Mouse (Mus musculus) CH12.LX (cell line): ENCODE measurements around the gene Gpr108. TPM values are rescaled to one million over a fixed set of nuclear protein-coding genes. Genes with fewer than 3 reads are reported as not detected.
A peak's percentile ranks its signal among the peaks of the same experiment; 100 is the strongest.

Source experiments
- DNase-seq: peaks from one replicate; pipeline ENCODE4 v3.0.0-alpha.2; 2013; ENCODE audit errors: extremely low read depth
- H3K27ac ChIP-seq: 2 replicates; pipeline ENCODE4 v1.5.1; 2012; ENCODE audit warnings: low read depth, mild to moderate bottlenecking, control low read depth, moderate library complexity; ENCODE audit not compliant: insufficient read depth
- H3K27me3 ChIP-seq: replicated peaks from 2 replicates; pipeline ENCODE3; 2012; ENCODE audit warnings: inconsistent platforms
- H3K36me3 ChIP-seq, 2 experiments: replicated peaks in 1 of 2; 2 replicates each; pipeline versions ENCODE3 to v1.6.1; 2012; ENCODE audit warnings: inconsistent platforms in 1 of 2, low read length in 1 of 2, mild to moderate bottlenecking in 1 of 2, mixed read lengths in 1 of 2, moderate library complexity in 1 of 2; ENCODE audit not compliant: control insufficient read depth in 1 of 2, insufficient read depth in 1 of 2
- H3K4me1 ChIP-seq, 2 experiments: 2 replicates each; pipeline ENCODE4 v1.6.1; 2012; ENCODE audit warnings: inconsistent platforms in 1 of 2, moderate library complexity in 1 of 2; ENCODE audit not compliant: insufficient read depth in 2 of 2, control insufficient read depth in 1 of 2
- H3K4me2 ChIP-seq: 2 replicates; pipeline ENCODE4 v1.6.1; 2012; ENCODE audit warnings: low read depth, mild to moderate bottlenecking, control low read depth; ENCODE audit not compliant: poor library complexity, insufficient read depth, severe bottlenecking
- H3K4me3 ChIP-seq, 3 experiments: fragments of 150-350 bp in 1 of 3; sonication (generic) in 1 of 3; replicated peaks in 1 of 3; 2 replicates each; pipeline versions ENCODE3 to v1.5.1; 2011 to 2012; ENCODE audit warnings: low read depth in 2 of 3, low read length in 2 of 3, mild to moderate bottlenecking in 2 of 3, moderate library complexity in 2 of 3, control low read depth in 1 of 3, improper control_type of control experiment in 1 of 3, inconsistent platforms in 1 of 3, mixed read lengths in 1 of 3; ENCODE audit not compliant: poor library complexity in 1 of 3
- H3K79me2 ChIP-seq: replicated peaks from 2 replicates; pipeline ENCODE4 v1.6.1; 2012; ENCODE audit warnings: mild to moderate bottlenecking, moderate library complexity; ENCODE audit not compliant: control insufficient read depth, poor library complexity, insufficient read depth, severe bottlenecking; ENCODE audit errors: extremely low read depth
- H3K9ac ChIP-seq: 2 replicates; pipeline ENCODE4 v1.6.1; 2012; ENCODE audit warnings: low read depth, mild to moderate bottlenecking, control low read depth, moderate library complexity; ENCODE audit not compliant: insufficient read depth
- H3K9me3 ChIP-seq: replicated peaks from 2 replicates; pipeline ENCODE3; 2012; ENCODE audit warnings: low read length, inconsistent platforms, mixed read lengths
- CHD1 ChIP-seq: IDR thresholded peaks from 2 replicates; pipeline ENCODE4 v1.6.1; 2012; ENCODE audit warnings: low read depth, low read length, improper control_type of control experiment, inconsistent platforms
- CHD2 ChIP-seq: IDR thresholded peaks from 2 replicates; pipeline ENCODE4 v1.6.1; 2011; ENCODE audit warnings: low read length, improper control_type of control experiment
- ETS1 ChIP-seq: conservative IDR thresholded peaks from 2 replicates; pipeline ENCODE4 v1.6.1; 2012; ENCODE audit warnings: low read depth, mild to moderate bottlenecking, inconsistent platforms, low read length, improper control_type of control experiment, moderate library complexity
- HCFC1 ChIP-seq: IDR thresholded peaks from 2 replicates; pipeline ENCODE4 v1.6.1; 2012; ENCODE audit warnings: low read depth, mild to moderate bottlenecking, inconsistent platforms, low read length, improper control_type of control experiment
- IRF4 ChIP-seq: IDR thresholded peaks from 2 replicates; pipeline ENCODE4 v1.6.1; 2014; ENCODE audit warnings: low read depth, mild to moderate bottlenecking, inconsistent platforms, low read length, improper control_type of control experiment
- JUN ChIP-seq: IDR thresholded peaks from 2 replicates; pipeline ENCODE4 v1.6.1; 2011; ENCODE audit warnings: low read depth, mild to moderate bottlenecking, low read length, improper control_type of control experiment, moderate library complexity; ENCODE audit not compliant: insufficient read depth
- JUND ChIP-seq: conservative IDR thresholded peaks from 2 replicates; pipeline ENCODE4 v1.6.1; 2011; ENCODE audit warnings: low read depth, low read length, improper control_type of control experiment
- MAX ChIP-seq: IDR thresholded peaks from 2 replicates; pipeline ENCODE4 v1.6.1; 2011; ENCODE audit warnings: low read length, improper control_type of control experiment
- MEF2A ChIP-seq: IDR thresholded peaks from 2 replicates; pipeline ENCODE4 v1.6.1; 2014; ENCODE audit warnings: low read depth, mild to moderate bottlenecking, inconsistent platforms, low read length, improper control_type of control experiment, borderline replicate concordance
- MYC ChIP-seq: IDR thresholded peaks from 2 replicates; pipeline ENCODE4 v1.6.1; 2011; ENCODE audit warnings: low read depth, mild to moderate bottlenecking, improper control_type of control experiment, low read length
- NELFE ChIP-seq: IDR thresholded peaks from 2 replicates; pipeline ENCODE4 v1.6.1; 2011; ENCODE audit warnings: low read depth, low read length, improper control_type of control experiment
- NRF1 ChIP-seq: IDR thresholded peaks from 2 replicates; pipeline ENCODE4 v1.6.1; 2014; ENCODE audit warnings: low read depth, mild to moderate bottlenecking, inconsistent platforms, low read length, improper control_type of control experiment, moderate library complexity
- POLR2AphosphoS2 ChIP-seq: IDR thresholded peaks from 2 replicates; pipeline ENCODE4 v1.6.1; 2011; ENCODE audit warnings: low read depth, low read length, improper control_type of control experiment
- SIN3A ChIP-seq: IDR thresholded peaks from 2 replicates; pipeline ENCODE4 v1.6.1; 2012; ENCODE audit warnings: low read length, improper control_type of control experiment, inconsistent platforms
- TBP ChIP-seq: conservative IDR thresholded peaks from 2 replicates; pipeline ENCODE4 v1.6.1; 2011; ENCODE audit warnings: low read depth, low read length, improper control_type of control experiment
- TCF12 ChIP-seq: IDR thresholded peaks from 2 replicates; pipeline ENCODE4 v1.6.1; 2014; ENCODE audit warnings: low read depth, mild to moderate bottlenecking, inconsistent platforms, low read length, improper control_type of control experiment
- USF2 ChIP-seq: conservative IDR thresholded peaks from 2 replicates; pipeline ENCODE4 v1.6.1; 2011; ENCODE audit warnings: low read depth, low read length, improper control_type of control experiment
- dilution Hi-C: fragments of 300-500 bp; cut with MboI; formaldehyde crosslinking; loops from 2 replicates; pipeline ENCODE4 v1.14.3; 2020; ENCODE audit warnings: low sequenced_read_pairs; ENCODE audit not compliant: extremely low pct_unique_long_range_greater_than_20kb, extremely low pct_ligation_motif_present
- in situ Hi-C: fragments of 300-500 bp; cut with MboI; formaldehyde crosslinking; loops from 3 replicates; pipeline ENCODE4 v1.14.3; 2019; ENCODE audit warnings: low sequenced_read_pairs, low pct_ligation_motif_present, low pct_unique_long_range_greater_than_20kb, mixed read lengths
- polyA plus RNA-seq: library from polyadenylated mRNA; unstranded; fragments of >175 nt; gene quantifications from 2 replicates; pipeline ENCODE4 v1.2.1, GENCODE M21; 2012; ENCODE audit warnings: low read depth; ENCODE audit not compliant: insufficient read length
- total RNA-seq, 2 experiments: library from RNA; depleted of rRNA; stranded (reverse); fragments of 300-350 nt in 1 of 2; fragments of >200 nt in 1 of 2; gene quantifications; 2 replicates each; pipeline ENCODE4 v1.2.3; 2012 to 2014

Gpr108 gene
- total and polyA plus RNA-seq, 3 experiments: 20.2 to 32.0 (median 25.0) TPM

GRCm38 (mm10) chr17:57201841-57202724 is 46.2 kb downstream of the Gpr108 start (continued):
- TF ChIP-seq TCF12: no peak

- dilution Hi-C loops: no loop called here
- Histone ChIP-seq H3K36me3 (no peaks in the 10 kb centered on the region), H3K79me2 (no peaks in the 10 kb centered on the region), H3K27ac (no peak overlapping the region), H3K4me2 (no peak overlapping the region), H3K4me1 (peaks cover 17 to 40% of the 10 kb centered on the region in 2 experiments), H3K9ac (no peak overlapping the region), H3K27me3 (peaks cover 6% of the 10 kb centered on the region), H3K9me3 (peaks cover 5% of the 10 kb centered on the region), H3K4me3 (no peak overlapping the region)
- in situ Hi-C loops: no loop called here
- TF ChIP-seq POLR2AphosphoS2 (no peak), NRF1 (peak; percentile 62)
- DNase-seq: no peak
Observed at GRCm38 (mm10) chr17:57198252-57198651, 50.0 kb downstream of the Gpr108 start.

DNA sequence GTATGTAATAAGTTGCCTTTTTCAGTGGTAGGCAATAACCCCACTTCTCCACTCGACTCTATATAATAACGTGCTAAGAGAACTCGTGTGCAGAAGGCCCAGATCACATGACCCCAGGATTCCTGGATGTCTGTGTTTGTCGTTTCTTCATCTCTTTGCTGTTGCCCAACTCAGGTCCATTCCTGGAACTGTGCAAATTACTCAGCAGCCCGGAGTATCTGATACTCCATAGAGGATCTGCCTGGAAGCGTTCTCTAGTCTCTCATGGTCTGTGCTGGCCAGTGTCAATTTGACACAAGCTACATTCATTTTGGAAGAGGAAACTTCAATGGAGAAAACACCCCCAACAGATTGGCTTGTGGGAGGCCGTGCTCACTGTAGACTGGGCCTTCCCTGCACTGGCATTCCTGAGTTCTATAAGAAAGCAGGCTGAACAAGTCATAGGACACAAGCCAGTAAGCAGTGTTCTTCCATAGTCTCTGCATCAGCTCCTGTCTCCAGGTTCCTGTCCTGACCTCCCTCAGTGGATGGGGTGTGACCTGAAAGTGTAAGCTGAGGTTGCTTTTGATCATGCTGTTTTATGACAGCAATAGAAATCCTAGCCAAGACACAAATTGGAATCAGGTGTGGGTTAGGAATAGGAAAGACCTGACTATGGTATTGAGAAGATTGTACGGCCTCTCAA is 52.8 kb downstream of the Gpr108 start:
- dilution Hi-C loops: no loop called here
- no peak for TF ChIP-seq MEF2A
- TF ChIP-seq ETS1: no peak
- no peak for TF ChIP-seq CHD1
- TF ChIP-seq HCFC1: no peak
- no peak for TF ChIP-seq IRF4
- TF ChIP-seq USF2: no peak
- no peak for TF ChIP-seq TBP
- TF ChIP-seq SIN3A: no peak
- no peak for TF ChIP-seq TCF12
- no peak for TF ChIP-seq CHD2
- no peak for TF ChIP-seq MYC
- no peak for TF ChIP-seq MAX
- no peak for TF ChIP-seq JUN
- TF ChIP-seq JUND: no peak
- TF ChIP-seq NELFE: no peak
- TF ChIP-seq, all 38 proteins: peak for 0
- Histone ChIP-seq H3K9me3 (peaks cover 5% of the 10 kb centered on the region), H3K79me2 (no peaks in the 10 kb centered on the region), H3K27ac (no peak overlapping the region), H3K36me3 (peaks cover 0 to 10% of the 10 kb centered on the region in 2 experiments), H3K4me2 (no peak overlapping the region), H3K4me1 (peaks cover 17 to 47% of the 10 kb centered on the region in 2 experiments), H3K27me3 (peaks cover 6% of the 10 kb centered on the region), H3K9ac (no peak overlapping the region), H3K4me3 (no peak overlapping the region)
- in situ Hi-C loops: no loop called here
- DNase-seq: no peak
